Mouse (Mus musculus) limb, embryonic 13.5 days (tissue): ENCODE data around the gene Ptk7. TPM values are rescaled to one million over a fixed set of nuclear protein-coding genes. Genes with fewer than 3 reads are reported as not detected.

Experiments
- ATAC-seq: fragments of 200-750 bp; cut with Nextera tagmentation; 2 replicates; pipeline ENCODE4 v1.8.0; 2017; ENCODE audit warnings: low read depth, moderate number of reproducible peaks, moderate TSS enrichment; ENCODE audit not compliant: low FRiP score
- H3K27ac ChIP-seq: fragments of 300-500 bp; sonication (generic); 2 replicates; pipeline ENCODE4 v1.5.1; 2015; ENCODE audit warnings: inconsistent platforms, mild to moderate bottlenecking, moderate library complexity
- H3K27me3 ChIP-seq: fragments of 300-500 bp; sonication (generic); 2 replicates; pipeline ENCODE4 v1.6.1; 2015; ENCODE audit warnings: mild to moderate bottlenecking, inconsistent platforms
- H3K36me3 ChIP-seq: fragments of 300-500 bp; sonication (generic); 2 replicates; pipeline ENCODE4 v1.6.1; 2015; ENCODE audit warnings: inconsistent platforms, mild to moderate bottlenecking, moderate library complexity
- H3K4me1 ChIP-seq: fragments of 300-500 bp; sonication (generic); 2 replicates; pipeline ENCODE4 v1.6.1; 2015; ENCODE audit warnings: inconsistent platforms
- H3K4me2 ChIP-seq: fragments of 300-500 bp; sonication (generic); replicated peaks from 2 replicates; pipeline ENCODE4 v1.6.1; 2015; ENCODE audit warnings: inconsistent platforms, mild to moderate bottlenecking, moderate library complexity
- H3K4me3 ChIP-seq: fragments of 300-500 bp; sonication (generic); 2 replicates; pipeline ENCODE4 v1.5.1; 2015; ENCODE audit warnings: moderate library complexity, mild to moderate bottlenecking, inconsistent platforms
- H3K9ac ChIP-seq: fragments of 300-500 bp; sonication (generic); 2 replicates; pipeline ENCODE4 v1.6.1; 2015; ENCODE audit warnings: mild to moderate bottlenecking, inconsistent platforms
- H3K9me3 ChIP-seq: fragments of 300-500 bp; sonication (generic); 2 replicates; pipeline ENCODE4 v1.6.1; 2016; ENCODE audit warnings: inconsistent platforms
- WGBS: fragments of 180-500 bp; shearing (Covaris S2); methylation state at CpG from one replicate; pipeline ENCODE4 v1.1.7; 2015; 5-methylcytosine and 5-hydroxymethylcytosine counted together
- polyA plus RNA-seq: library from polyadenylated mRNA; unstranded; fragments of >200 nt; fragmentation: Nextera tagmentation; extraction: Ambion mirVana; gene quantifications from 2 replicates; pipeline ENCODE4 v1.2.1, GENCODE M21; 2015

The Ptk7 gene
- polyA plus RNA-seq, 1 experiment from 2014 or later = 138 TPM

DNA sequence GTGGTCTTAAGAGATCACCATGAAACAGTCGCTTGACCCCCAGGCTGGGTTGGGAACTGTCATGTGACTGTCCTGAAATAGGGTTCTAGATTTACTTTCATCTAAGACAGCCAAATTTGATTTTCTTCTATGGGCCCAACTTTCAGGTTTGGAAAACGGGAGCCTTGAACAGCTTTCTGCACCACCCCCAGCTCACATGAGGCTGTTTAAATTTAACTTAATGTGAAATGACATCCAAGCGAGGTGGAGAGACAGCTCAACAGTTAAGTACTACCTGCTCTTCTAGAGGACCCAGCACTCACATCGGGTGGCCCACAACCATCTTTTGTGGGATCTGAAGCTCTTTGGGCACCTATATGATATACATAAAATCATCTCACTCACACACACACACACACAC lies 30.3 kb downstream of the Ptk7 start:
- Histone ChIP-seq H3K27ac (no peak overlapping the region), H3K4me1 (peaks cover 30% of the 10 kb centered on the region), H3K9me3 (no peaks in the 10 kb centered on the region), H3K36me3 (peaks cover 24% of the 10 kb centered on the region), H3K4me3 (no peak overlapping the region), H3K4me2 (no peak overlapping the region), H3K27me3 (no peaks in the 10 kb centered on the region), H3K9ac (no peak overlapping the region)
- ATAC-seq = no peak
- WGBS = 85% methylated on average over 4 of the region's 4 CpGs

GRCm38 (mm10) chr17:46597956-46598355 lies 31.3 kb downstream of the Ptk7 start:
- no peak for ATAC-seq
- no peak overlapping the region for H3K4me3 ChIP-seq
- H3K9ac ChIP-seq = no peak overlapping the region
- H3K27ac ChIP-seq = no peak overlapping the region
- peaks cover 24% of the 10 kb centered on the region for H3K36me3 ChIP-seq
- H3K4me1 ChIP-seq = peaks cover 37% of the 10 kb centered on the region
- no peaks in the 10 kb centered on the region for H3K9me3 ChIP-seq
- WGBS = 91% methylated on average over 11 of the region's 11 CpGs
- no peaks in the 10 kb centered on the region for H3K27me3 ChIP-seq
- H3K4me2 ChIP-seq = no peak overlapping the region

GRCm38 (mm10) chr17:46595336-46595735 lies 34.0 kb downstream of the Ptk7 start:
- Histone ChIP-seq H3K4me1 (peaks cover 24% of the 10 kb centered on the region), H3K9ac (peak overlapping the region; percentile 53), H3K27ac (peak overlapping the region; percentile 73), H3K4me3 (no peak overlapping the region), H3K9me3 (no peaks in the 10 kb centered on the region), H3K27me3 (no peaks in the 10 kb centered on the region), H3K4me2 (peak overlapping the region; percentile 34), H3K36me3 (peaks cover 30% of the 10 kb centered on the region)
- WGBS = 73% methylated on average over 6 of the region's 6 CpGs
- ATAC-seq = no peak

DNA sequence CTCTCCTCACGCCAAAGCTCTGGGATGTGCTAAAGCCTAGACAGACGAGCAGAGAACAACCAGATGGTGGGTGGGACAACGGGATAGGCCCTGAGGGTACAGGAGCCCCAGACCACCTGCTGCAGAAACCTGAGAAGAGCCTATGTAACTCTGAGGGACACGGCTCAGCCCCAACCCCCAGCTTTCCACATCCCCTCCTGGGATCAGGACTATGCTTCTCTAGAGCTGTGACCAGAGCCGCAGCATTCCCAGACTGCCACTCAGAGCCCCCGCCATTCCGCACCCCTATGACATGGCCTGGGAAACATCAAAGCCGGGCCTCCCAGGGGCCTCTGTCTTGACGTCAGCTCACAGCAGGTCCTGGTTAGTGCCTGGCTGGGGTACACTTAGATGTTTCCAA lies 34.7 kb downstream of the Ptk7 start:
- H3K9me3 ChIP-seq = no peaks in the 10 kb centered on the region
- H3K36me3 ChIP-seq = peaks cover 37% of the 10 kb centered on the region
- peak; percentile 80 for ATAC-seq
- H3K4me2 ChIP-seq = peak overlapping the region; percentile 34
- peaks cover 24% of the 10 kb centered on the region for H3K4me1 ChIP-seq
- H3K27me3 ChIP-seq = no peaks in the 10 kb centered on the region
- no peak overlapping the region for H3K4me3 ChIP-seq
- WGBS = 10% methylated on average over 9 of the region's 9 CpGs
- H3K27ac ChIP-seq = peak overlapping the region; percentile 73
- peak overlapping the region; percentile 53 for H3K9ac ChIP-seq

DNA sequence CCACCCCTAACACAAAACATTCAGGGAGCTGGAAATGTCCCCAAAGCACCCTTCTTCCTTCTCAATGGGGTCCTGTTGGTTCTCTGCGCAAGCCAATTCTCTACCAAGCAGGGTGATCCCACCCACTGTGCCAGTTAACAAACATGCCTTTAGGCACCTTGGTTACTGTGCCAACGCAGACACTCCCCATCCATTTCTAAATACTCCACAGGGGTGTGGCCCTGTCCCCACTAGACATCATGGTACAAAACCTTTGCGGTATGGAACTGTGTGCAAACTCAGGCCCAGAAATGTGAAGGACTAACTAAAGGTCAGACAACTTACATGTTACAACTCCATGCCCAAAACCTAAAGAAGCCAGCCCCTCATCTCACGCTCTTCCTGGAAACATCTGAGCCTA lies 36.2 kb downstream of the Ptk7 start:
- WGBS = 86% methylated on average over 4 of the region's 4 CpGs
- Histone ChIP-seq H3K4me2 (no peak overlapping the region), H3K4me3 (no peak overlapping the region), H3K27me3 (no peaks in the 10 kb centered on the region), H3K36me3 (peaks cover 47% of the 10 kb centered on the region), H3K4me1 (peaks cover 24% of the 10 kb centered on the region), H3K27ac (peak overlapping the region; percentile 22; the same call in 1 of the 2 replicates), H3K9ac (no peak overlapping the region), H3K9me3 (no peaks in the 10 kb centered on the region)
- ATAC-seq = no peak

GRCm38 (mm10) chr17:46591406-46591805 lies 37.9 kb downstream of the Ptk7 start:
- peaks cover 24% of the 10 kb centered on the region for H3K4me1 ChIP-seq
- no peaks in the 10 kb centered on the region for H3K9me3 ChIP-seq
- ATAC-seq = no peak
- H3K4me2 ChIP-seq = no peak overlapping the region
- no peak overlapping the region for H3K4me3 ChIP-seq
- no peaks in the 10 kb centered on the region for H3K27me3 ChIP-seq
- H3K36me3 ChIP-seq = peaks cover 53% of the 10 kb centered on the region
- 86% methylated on average over 19 of the region's 19 CpGs for WGBS
- H3K27ac ChIP-seq = no peak overlapping the region
- no peak overlapping the region for H3K9ac ChIP-seq

GRCm38 (mm10) chr17:46590439-46590838 lies 38.9 kb downstream of the Ptk7 start:
- WGBS = 91% methylated on average over 7 of the region's 7 CpGs
- Histone ChIP-seq H3K9ac (no peak overlapping the region), H3K9me3 (no peaks in the 10 kb centered on the region), H3K4me1 (peaks cover 20% of the 10 kb centered on the region), H3K4me3 (no peak overlapping the region), H3K4me2 (no peak overlapping the region), H3K36me3 (peaks cover 62% of the 10 kb centered on the region), H3K27ac (no peak overlapping the region), H3K27me3 (no peaks in the 10 kb centered on the region)
- no peak for ATAC-seq

DNA sequence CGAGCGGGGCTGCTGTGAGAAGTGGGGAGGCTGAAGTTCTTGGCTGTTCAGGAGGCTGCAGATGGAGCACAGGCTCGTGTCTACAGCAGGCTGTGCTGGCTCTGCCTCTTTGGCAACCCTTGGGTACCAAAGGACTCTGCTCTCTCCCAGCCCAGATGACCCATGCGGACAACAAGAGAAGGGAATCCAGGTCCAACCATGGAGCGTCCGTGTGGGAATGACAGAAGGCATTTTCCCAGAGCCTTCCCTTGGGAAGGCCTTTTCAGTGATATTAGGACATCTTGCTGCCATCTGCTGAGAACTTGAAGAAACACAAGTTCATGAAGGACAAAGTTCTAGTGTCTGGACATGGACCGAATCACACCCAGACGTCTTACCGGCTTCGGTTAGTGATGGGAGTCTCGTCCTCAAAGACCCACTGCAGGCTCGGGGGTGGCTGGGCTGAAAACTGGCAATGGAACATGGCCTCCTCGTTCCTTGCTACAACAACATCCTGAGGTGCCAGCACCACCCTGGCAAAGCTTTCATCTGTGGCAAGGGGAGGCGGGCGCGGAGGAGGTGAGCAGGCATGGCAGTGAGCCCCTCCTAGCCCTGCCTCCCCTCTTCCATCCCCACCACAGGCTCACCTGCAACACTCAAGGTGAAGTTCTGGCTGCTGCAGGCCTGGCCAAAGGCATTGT lies 39.5 kb downstream of the Ptk7 start:
- Histone ChIP-seq H3K27ac (no peak overlapping the region), H3K9me3 (no peaks in the 10 kb centered on the region), H3K4me1 (peaks cover 14% of the 10 kb centered on the region), H3K36me3 (peaks cover 69% of the 10 kb centered on the region), H3K4me2 (no peak overlapping the region), H3K4me3 (no peak overlapping the region), H3K27me3 (no peaks in the 10 kb centered on the region), H3K9ac (no peak overlapping the region)
- WGBS = 91% methylated on average over 16 of the region's 16 CpGs
- ATAC-seq = no peak

DNA sequence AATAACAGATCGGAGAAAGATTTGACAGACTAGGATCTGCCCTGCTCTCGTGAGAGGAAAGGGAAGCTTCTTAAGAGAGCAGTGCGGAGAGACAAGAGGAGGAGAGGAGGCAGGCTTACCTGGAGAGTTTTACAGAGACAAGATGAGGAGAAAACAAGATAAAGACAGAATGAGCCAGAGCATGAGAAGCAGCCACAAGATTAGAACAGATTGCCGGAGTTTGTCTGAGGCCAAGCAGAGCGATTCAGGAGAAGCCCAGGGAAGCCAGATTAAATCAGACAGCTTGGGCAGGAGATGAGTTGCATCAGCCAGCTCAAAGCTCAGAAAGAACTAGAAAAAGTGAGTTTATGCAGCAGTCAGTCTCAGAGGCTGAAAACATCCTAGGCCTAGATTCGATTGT lies 40.4 kb downstream of the Ptk7 start:
- 94% methylated on average over 6 of the region's 6 CpGs for WGBS
- H3K27me3 ChIP-seq = no peaks in the 10 kb centered on the region
- no peak overlapping the region for H3K27ac ChIP-seq
- no peak overlapping the region for H3K4me2 ChIP-seq
- no peak for ATAC-seq
- no peak overlapping the region for H3K9ac ChIP-seq
- H3K4me3 ChIP-seq = no peak overlapping the region
- H3K9me3 ChIP-seq = no peaks in the 10 kb centered on the region
- peaks cover 8% of the 10 kb centered on the region for H3K4me1 ChIP-seq
- H3K36me3 ChIP-seq = peaks cover 74% of the 10 kb centered on the region

DNA sequence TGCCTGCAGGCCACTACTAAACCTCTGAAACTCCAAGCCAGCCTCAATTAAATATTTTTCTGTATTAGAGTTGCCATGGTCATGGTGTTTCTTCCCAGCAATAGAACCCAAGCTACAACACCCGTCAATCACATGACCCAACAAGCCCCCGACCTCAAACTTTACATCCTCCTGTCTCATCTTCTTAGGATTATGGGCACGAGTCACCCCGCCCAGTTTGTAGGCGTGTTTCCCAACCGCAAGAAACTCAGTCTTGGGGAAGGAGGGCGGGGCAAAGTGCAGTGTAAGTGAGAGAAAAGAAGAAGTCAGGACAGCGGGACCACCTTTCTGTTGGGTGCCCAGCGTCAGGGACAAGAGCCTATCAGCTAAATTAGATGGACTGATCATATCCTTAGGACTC lies 41.1 kb downstream of the Ptk7 start:
- no peak for ATAC-seq
- Histone ChIP-seq H3K4me2 (no peak overlapping the region), H3K9ac (no peak overlapping the region), H3K4me1 (peaks cover 2% of the 10 kb centered on the region), H3K27me3 (no peaks in the 10 kb centered on the region), H3K27ac (no peak overlapping the region), H3K9me3 (no peaks in the 10 kb centered on the region), H3K36me3 (peaks cover 77% of the 10 kb centered on the region), H3K4me3 (no peak overlapping the region)
- 84% methylated on average over 9 of the region's 9 CpGs for WGBS

GRCm38 (mm10) chr17:46586327-46586726 lies 43.0 kb downstream of the Ptk7 start:
- Histone ChIP-seq H3K36me3 (peaks cover 91% of the 10 kb centered on the region), H3K27me3 (no peaks in the 10 kb centered on the region), H3K4me1 (no peaks in the 10 kb centered on the region), H3K4me3 (no peak overlapping the region), H3K27ac (no peak overlapping the region), H3K4me2 (no peak overlapping the region), H3K9ac (no peak overlapping the region), H3K9me3 (no peaks in the 10 kb centered on the region)
- 95% methylated on average over 8 of the region's 8 CpGs for WGBS
- ATAC-seq = no peak

- H3K4me3 ChIP-seq = no peak overlapping the region
- no peaks in the 10 kb centered on the region for H3K27me3 ChIP-seq
- no peak overlapping the region for H3K4me2 ChIP-seq
- H3K9me3 ChIP-seq = peaks cover 5% of the 10 kb centered on the region; the same call in 1 of the 2 replicates
- no peak for ATAC-seq
- no peak overlapping the region for H3K27ac ChIP-seq
- H3K9ac ChIP-seq = no peak overlapping the region
- 81% methylated on average over 5 of the region's 5 CpGs for WGBS
- H3K4me1 ChIP-seq = no peaks in the 10 kb centered on the region
- peaks cover 89% of the 10 kb centered on the region for H3K36me3 ChIP-seq
Measured at GRCm38 (mm10) chr17:46578650-46579049, 50.7 kb downstream of the Ptk7 start.

- H3K4me3 ChIP-seq = no peak overlapping the region
- no peak overlapping the region for H3K9ac ChIP-seq
- 89% methylated on average over 13 of the region's 13 CpGs for WGBS
- no peak overlapping the region for H3K27ac ChIP-seq
- H3K36me3 ChIP-seq = peaks cover 93% of the 10 kb centered on the region
- H3K4me2 ChIP-seq = no peak overlapping the region
- H3K9me3 ChIP-seq = peaks cover 5% of the 10 kb centered on the region; the same call in 1 of the 2 replicates
- H3K27me3 ChIP-seq = no peaks in the 10 kb centered on the region
- no peaks in the 10 kb centered on the region for H3K4me1 ChIP-seq
- ATAC-seq = no peak
Measured at GRCm38 (mm10) chr17:46576070-46576469, 53.2 kb downstream of the Ptk7 start.
